Mouse (Mus musculus): ENCODE data around the gene Inka1.

- TF ChIP-seq CTCF (IDR thresholded peaks at IDR 0.05; ENCODE audit: extremely low read depth, insufficient read length, insufficient replicate concordance, low read depth, low read length) (no peak), POLR2A (IDR thresholded peaks at IDR 0.05; ENCODE audit: low read depth, low read length) (no peak)
Measured at GRCm38 (mm10) chr9:108026584-108026983, 40.9 kb upstream of the Inka1 start.
